Mouse (Mus musculus): Measurements from ENCODE around the gene Gramd1c.

The Gramd1c gene

GRCm38 (mm10) chr16:44063025-44063894 lies at the start of gene Gramd1c:
Gene Gramd1c (minus strand): TSS chr16:44063345.
- peak; percentile 69 for DNase-seq

GRCm38 (mm10) chr16:44109002-44109401 lies 45.9 kb upstream of the Gramd1c start:
- DNase-seq = no peak

DNA sequence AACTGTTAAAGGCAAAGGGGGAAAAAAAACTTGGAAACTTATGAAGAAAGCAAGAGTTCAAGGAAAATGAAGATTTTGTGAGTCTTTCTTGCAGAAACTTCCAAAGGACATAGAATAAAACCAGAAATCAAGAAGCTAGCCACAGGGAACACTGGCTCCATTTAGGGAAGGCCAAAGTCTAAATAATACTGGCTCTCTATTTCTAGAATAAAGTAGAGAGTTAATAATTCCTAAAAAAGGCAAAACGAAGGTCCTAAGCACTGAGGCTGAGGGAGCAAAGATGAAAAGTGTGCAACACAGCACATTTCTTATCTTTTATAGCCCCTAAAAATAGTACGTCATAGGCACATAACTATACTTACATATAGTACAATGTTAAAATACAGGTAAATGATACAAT lies 42.1 kb upstream of the Gramd1c start:
- DNase-seq = no peak

GRCm38 (mm10) chr16:44103806-44104766 lies 40.9 kb upstream of the Gramd1c start:
- no peak for DNase-seq

GRCm38 (mm10) chr16:44102925-44103324 lies 39.8 kb upstream of the Gramd1c start:
- no peak for DNase-seq

DNA sequence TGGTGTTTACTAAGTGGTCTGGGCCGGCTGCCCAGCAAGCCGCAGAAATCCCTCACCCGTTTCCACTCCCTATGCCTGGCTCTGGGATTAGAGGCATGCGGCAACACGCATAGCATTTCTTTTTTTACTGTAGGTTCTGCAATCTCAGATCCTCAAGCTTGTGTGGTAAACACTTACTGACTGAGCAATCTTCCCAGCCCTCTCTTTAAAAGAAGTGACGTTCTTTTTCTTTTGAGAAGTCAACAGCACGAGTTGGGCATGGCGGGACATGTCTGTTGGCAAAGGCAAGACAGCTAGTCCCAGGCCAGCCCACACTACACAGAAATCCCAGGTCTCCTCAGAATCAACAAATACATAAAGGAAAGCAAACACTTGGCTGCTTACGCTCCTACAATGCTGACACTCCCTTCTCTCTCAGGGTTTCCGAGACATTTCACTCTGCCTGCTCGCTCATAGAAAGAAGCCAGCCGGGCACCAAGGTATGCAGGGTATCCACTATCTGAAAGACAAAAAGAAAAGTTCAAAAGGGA lies 38.1 kb upstream of the Gramd1c start:
- DNase-seq = peak; percentile 19

- no peak for DNase-seq
These were observed 36.2 kb upstream of the Gramd1c start for GRCm38 (mm10) chr16:44099377-44099776.

- no peak for DNase-seq
These were observed 24.5 kb upstream of the Gramd1c start for GRCm38 (mm10) chr16:44087650-44088049.

DNA sequence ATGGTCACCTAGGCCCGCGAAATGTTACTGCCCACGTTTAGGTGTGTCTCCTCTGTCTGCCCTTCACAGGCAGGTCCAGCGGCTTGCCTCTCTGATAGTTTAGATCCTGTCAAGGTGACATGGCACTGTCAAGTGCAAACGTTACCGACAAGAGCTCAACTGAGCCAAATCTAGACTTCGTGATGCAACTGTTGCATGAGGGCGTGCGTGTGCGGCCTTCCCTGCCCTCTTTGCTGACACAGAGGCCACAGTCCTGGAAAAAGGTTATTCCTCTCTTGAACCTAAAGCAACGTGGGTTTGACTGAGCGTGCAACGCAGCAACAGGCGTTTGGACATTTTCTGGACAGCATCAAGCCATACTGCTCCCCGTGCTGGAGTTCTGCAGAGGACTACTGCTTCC lies 1.8 kb downstream of the Gramd1c start:
- no peak for DNase-seq

GRCm38 (mm10) chr16:44060604-44061286 lies 2.4 kb downstream of the Gramd1c start:
- DNase-seq = no peak

- peak; percentile 84 for DNase-seq
These were observed 4.4 kb downstream of the Gramd1c start for GRCm38 (mm10) chr16:44058745-44059144.

- DNase-seq = no peak
These were observed 7.4 kb downstream of the Gramd1c start for GRCm38 (mm10) chr16:44055766-44056165.

GRCm38 (mm10) chr16:44053265-44053664 lies 9.9 kb downstream of the Gramd1c start:
- DNase-seq = no peak

DNA sequence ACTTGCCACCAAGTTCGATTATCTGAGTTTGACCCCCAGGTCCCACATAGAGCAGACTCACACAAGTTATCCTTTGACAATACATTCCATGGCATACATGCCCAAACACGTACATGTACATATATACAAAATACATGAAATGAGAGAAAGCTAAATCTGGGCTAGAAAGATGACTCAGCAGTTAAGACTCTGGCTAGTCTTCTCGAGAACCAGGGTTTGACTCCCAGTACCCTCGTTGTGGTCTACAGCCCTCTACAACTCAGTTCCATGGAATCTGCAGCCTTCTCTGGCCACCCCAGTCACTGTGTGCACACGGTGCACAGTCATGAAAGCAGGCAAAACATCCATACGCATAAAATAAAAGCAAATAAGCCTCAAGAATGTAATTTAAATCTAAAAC lies 10.8 kb downstream of the Gramd1c start:
- no peak for DNase-seq

DNA sequence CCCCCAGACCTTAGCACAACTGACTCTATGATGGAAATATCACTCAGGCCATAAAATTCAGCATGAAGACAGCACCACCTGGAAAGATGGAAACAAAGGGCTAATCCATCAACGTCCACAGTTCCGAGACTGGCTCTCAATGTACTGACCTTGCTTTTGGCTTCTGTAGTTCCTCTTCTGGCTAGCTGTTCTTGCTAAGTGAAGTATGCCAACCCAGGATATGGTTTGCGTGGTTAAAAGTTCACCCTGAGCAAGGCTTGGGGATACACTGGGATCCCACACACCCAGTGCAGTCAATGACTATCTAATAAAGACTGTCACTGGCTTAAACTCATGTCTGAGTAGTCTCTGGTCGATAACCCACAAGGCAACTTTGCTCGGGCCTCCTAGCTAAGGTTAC lies 13.0 kb downstream of the Gramd1c start:
- no peak for DNase-seq

- DNase-seq = no peak
These were observed 24.0 kb downstream of the Gramd1c start for GRCm38 (mm10) chr16:44039112-44039511.

GRCm38 (mm10) chr16:44035221-44035620 lies 27.9 kb downstream of the Gramd1c start:
- DNase-seq = no peak

GRCm38 (mm10) chr16:44033365-44033764 lies 29.8 kb downstream of the Gramd1c start:
- DNase-seq = no peak

- DNase-seq = no peak
These were observed 33.9 kb downstream of the Gramd1c start for GRCm38 (mm10) chr16:44029273-44029672.

DNA sequence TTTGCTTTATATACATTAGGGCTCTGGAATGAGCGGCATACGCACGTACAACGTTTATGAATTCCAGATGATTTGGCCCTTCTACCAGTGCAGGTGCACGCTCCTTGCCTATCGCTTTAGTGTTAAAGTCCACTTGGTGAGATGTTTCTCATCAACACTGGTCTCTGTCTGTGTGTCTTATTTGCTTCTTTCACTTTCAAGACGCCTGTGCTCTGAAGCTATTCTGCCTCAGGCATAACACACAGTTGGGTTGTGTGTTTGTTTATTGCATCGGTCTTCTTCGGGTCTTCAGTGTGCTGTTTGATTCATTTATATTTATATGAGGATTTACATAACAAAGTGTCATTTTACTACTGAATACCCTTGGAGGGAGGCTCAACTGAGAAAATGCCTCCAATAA lies 36.3 kb downstream of the Gramd1c start:
- DNase-seq = no peak

DNA sequence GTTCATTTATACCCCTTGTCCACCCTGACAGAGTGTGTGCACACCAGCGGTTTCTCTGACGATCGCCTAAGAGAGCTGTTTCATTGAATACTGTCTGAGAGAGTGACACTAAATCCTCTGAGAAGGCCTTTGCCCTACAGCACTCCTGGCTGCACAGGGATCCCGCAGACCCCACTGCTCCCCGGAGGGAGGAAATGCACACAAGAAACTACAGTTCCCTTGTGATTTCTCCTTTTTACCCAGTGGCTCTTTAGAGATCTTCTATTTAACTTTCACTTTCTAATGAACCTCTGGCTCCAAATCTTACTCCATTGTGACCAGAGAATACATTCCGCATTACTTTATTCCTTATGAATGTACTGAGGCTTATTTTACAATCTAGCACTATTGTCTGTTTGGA lies 36.9 kb downstream of the Gramd1c start:
- no peak for DNase-seq

DNA sequence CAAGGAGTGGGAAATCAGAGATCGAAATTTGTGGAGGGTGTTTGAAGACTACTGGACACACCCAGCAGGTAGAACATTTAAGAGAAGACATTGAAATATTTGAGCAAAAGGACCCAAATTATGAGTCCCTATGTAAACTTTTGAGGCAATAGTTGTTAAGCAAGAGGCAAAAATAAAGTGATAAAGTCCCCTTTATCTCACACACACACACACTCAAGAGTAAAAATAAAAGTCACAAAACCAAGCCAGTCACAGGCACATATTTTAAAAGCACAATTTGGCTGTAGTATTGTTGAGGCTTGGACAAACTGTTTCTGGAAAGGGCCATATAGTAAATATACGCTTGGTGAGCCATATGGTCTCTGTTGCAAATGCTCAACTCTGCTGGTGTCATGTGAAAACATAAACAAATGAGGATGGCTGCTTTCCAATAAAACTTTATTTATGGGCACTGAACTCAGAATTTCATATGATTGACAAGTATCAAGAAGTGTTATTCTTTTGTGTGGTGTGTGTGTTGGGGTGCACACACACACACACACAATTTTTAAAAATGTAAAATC lies 44.1 kb downstream of the Gramd1c start:
- no peak for DNase-seq
